Mouse (Mus musculus) telencephalon, adult 2 months (tissue): ENCODE measurements around the gene Arel1.

Source experiments
- DNase-seq: peaks from one replicate; pipeline ENCODE4 v3.0.0-alpha.2; 2011; ENCODE audit warnings: low read depth, low spot score

The Arel1 gene

GRCm38 (mm10) chr12:84948584-84949285, 22.0 kb downstream of the Arel1 start:
- DNase-seq: peak; percentile 28

DNA sequence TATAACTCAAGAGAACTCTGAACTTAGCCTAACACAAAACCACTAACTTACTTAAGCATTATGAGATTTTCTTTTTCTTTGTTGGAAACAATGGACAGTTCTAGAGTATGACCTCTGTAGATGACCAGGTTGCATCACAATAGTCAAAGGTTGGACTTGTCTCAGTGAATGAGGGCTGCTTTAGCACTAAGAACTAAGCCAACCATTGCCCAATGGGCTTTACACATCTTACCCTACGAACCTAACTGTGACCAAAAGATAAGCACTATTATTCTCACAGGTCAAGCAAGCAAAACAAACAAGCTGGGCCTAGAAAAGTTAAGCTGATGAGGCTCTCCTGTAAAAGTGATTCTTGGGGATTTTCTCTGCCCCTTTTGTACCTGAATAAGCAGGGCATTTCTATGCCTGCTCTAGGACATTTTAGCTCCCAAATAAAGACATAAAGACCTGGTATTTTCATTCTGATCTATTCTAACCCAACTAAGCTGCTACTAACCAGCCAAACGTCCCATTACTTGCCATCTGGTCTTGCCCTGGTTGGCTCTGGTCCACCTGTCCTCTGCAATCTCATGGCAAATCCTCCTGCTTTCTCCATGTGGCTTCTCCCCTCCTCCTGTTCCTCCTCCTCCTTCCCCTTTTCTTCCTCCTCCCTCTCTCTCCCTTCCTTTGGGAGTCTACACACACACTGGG, 22.7 kb downstream of the Arel1 start:
- no peak for DNase-seq

DNA sequence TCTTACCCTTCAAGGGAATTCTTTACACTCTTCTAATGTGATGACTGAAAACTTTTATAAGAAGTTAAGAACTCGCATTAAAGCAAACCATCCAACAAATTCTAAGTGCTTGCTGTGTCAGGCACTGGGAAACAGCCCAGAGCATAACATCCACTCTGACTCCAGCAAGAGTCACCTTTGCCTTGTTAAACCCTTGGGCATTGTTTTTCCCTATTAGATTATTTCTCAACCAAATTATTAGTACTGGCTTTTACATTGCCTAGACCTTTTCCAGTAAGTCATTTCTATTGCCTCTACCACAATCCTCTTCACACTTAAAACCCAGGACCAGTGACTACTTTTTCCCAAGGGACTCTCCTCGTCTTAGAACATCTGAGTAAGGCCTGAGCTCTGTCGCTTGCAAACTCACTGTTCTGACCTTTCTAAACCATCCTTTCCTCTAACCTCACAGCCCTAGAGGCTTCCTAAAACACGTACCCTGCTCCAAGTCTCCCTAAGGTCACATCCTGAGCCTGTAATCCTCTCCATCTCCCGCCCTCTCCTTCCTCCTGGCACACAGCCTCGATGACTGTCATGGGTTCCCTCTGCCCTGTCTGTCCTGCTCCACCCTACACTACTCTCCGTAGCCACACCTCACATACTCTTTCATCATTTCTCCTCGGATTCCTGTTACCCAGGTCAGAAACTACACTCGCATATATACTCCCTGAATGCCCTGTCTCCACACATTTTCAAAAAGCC, 25.7 kb downstream of the Arel1 start:
- DNase-seq: no peak

- DNase-seq: no peak
These were observed 26.4 kb downstream of the Arel1 start for GRCm38 (mm10) chr12:84944150-84944812.

DNA sequence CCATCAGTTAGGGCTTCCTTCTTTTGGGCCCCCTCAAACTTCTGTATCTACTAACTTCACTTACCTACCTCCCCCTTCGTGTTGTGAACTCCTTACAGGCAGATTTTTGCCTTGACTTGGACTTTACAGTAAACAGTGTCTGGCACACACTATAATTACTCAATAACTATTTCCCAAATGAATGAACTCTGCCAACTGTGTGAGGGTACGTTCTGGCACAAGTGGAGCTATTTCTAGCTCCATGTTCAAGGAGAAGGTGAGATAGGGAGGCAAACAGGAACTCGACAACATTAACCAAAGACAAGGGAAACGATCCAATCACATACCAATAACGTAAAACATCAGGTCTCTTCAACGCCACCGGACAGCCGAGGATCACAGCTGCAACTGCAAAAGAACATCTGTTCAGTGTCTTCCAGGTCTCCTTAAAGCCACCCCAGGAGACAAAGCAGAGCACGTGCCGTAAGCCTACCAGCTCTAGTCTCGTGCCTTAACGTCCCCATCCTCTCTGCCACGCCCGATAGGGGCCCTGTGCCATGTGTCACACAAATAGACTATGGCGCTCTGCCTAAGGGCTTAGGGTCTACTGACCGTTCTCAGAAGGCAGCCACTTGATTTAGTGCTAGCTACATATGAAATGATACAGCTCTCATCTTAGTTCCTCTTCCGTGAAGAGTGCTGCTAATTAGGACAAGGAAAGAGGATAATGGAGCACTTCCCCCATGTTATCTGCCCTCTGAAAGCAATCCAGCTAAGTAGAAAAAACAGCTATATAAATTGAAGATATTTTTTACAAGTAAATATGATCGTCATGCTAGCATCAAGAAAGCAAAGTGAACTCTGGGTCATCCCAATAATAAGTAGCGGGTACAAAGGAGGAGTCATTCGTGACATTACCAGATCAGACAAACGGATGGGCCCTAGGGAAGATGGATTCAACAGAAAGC, 27.4 kb downstream of the Arel1 start:
- no peak for DNase-seq

- no peak for DNase-seq
These were observed 29.0 kb downstream of the Arel1 start for GRCm38 (mm10) chr12:84941717-84942116.

DNA sequence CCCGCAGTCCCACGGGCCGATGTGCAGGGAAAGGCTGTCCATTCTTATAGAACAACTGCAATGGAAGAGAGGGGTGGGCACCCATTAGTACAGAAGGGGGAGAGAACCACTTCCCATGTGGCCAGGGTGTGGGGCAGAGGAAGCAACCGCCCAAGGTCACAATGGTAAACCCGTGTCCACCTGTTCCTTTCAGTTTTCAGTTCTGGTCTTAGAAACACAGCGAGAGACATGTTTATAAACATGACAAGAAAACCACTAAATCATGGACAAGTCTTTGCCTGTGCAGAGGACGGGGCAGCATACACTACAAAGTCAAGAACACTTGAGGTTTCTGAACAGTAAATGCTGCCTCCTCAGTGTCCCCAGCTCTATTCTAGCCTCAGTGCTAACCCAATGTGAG, 30.4 kb downstream of the Arel1 start:
- no peak for DNase-seq

DNA sequence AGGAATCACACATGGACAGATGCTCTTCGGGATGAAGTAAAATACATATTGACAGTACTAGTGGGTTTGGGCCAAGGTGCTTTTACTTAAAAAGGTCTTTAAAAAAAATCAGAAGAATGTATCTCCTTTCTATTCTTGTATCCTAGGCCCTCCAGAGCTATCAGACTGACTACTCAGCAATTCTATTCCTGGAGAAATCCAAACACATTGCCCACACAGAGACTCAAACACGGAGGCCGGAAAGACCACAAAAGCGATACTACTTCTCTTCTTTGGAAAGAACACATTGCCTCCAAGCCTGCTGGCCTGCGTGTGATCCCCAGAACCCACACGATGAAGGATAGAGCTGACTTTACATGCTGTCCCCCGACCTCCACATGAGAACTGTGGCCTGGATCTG, 31.6 kb downstream of the Arel1 start:
- DNase-seq: peak; percentile 22

DNA sequence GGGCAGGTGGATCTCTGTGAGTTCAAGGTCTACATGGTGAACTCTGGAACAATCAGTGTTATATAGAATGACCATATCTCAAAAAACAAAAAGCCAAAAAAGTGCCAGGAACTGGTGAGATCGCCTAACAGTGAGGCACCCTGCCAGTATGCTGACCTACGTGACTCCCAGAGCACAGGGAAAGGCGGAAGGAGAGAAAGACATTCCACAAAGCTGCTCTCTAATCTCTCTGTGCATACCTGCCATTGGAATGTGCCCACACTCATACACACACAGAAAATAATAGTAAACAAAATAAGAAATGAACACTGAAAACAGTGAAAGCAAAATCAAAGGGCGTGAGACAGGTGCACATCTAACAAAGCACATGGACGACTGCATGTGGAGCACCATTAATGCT, 35.4 kb downstream of the Arel1 start:
- DNase-seq: no peak

DNA sequence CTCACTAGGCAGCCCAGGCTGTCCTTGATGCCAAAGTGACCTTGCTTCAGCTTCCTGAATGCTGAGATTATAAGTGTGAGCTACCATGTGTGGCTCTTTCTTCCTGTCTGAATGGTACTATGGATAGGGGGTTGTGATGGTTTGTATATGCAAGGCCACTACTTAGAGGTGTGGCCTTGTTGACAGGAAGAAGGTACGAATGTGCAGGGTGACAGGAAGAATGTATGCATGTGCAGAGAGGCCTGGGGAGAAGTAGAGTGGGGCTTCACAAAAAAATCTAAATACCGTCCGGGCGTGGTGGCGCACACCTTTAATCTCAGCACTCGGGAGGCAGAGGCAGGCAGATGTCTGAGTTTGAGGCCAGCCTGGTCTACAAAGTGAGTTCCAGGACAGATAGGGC, 38.5 kb downstream of the Arel1 start:
- DNase-seq: no peak

- DNase-seq: no peak
These were observed 44.2 kb downstream of the Arel1 start for GRCm38 (mm10) chr12:84926542-84926941.

- DNase-seq: peak; percentile 46
These were observed 46.4 kb downstream of the Arel1 start for GRCm38 (mm10) chr12:84924324-84924723.

- no peak for DNase-seq
These were observed 48.8 kb downstream of the Arel1 start for GRCm38 (mm10) chr12:84921881-84922419.

- no peak for DNase-seq
These were observed 51.9 kb downstream of the Arel1 start for GRCm38 (mm10) chr12:84918809-84919208.

- DNase-seq: no peak
These were observed 52.9 kb downstream of the Arel1 start for GRCm38 (mm10) chr12:84917799-84918198.

DNA sequence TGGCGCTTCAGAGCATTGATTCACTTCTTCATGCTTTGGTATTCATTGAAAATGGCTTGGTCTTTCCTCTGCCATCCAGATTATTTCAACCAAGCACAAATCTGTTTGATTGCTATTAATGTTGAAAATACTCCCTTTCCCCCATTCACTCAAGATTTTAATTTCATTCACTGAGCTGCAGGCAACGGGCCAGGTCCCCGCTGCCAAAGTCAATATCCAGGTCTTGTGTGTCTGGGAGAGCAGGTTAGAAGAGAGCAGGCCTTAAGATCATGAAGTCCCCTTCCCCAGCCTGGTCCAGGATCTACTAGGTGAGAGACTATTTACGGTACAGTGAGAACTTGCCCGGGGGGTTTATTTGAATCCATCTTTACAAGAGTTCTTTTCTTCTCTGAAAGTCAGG, 55.7 kb downstream of the Arel1 start:
- no peak for DNase-seq

- no peak for DNase-seq
These were observed 58.0 kb downstream of the Arel1 start for GRCm38 (mm10) chr12:84912652-84913104.

DNA sequence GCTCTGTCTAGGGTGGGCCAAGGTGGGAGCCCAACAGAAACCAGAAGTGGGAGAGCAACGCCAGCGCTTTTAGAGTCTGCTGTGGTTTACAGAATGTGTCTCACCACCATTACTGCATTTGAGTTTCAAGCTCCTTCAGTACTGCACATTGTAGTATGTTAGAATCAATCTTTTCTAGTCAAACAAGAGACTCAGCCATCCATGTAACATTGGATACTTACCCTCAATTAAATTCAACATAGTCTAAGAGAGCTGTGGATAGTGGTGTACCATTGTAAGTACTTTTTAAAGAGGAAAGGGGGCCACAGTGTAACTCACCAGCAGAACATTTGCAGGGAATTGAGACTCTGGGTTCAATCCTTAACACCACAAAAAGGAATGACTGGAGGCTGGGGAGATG, 59.1 kb downstream of the Arel1 start:
- no peak for DNase-seq

DNA sequence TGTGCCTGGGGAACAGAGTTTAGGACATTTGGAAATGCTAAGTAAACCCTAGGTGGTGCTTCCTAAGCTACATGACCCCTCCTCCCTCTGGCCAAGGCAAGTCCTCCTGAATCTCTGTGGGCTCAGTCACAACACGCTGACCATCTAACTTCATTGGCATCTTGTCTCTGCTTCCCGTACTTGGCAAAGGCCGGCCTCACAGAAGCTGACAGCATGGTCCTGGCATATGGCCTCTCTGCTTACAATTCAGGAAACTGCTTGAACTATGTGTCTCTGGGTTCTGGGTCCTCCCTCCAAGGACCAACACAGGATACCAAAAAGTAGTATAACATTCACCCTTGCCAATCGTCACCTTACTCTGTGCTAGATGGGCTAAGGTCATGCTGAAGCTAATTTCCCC, 60.6 kb downstream of the Arel1 start:
- no peak for DNase-seq

GRCm38 (mm10) chr12:84907627-84908480, 62.8 kb downstream of the Arel1 start:
- DNase-seq: no peak
